Mouse (Mus musculus) right cerebral cortex, postnatal 14 days (tissue): ENCODE measurements at regions not wholly inside any gene's neighbourhood (a gene's known extent, or its start where the extent isn't known, plus 50 kb on each side); places are given as distances from the start of the nearest gene placed in this dataset.

Experiments used
- DNase-seq: peaks from one replicate; pipeline ENCODE4 v3.0.0; 2022

DNA sequence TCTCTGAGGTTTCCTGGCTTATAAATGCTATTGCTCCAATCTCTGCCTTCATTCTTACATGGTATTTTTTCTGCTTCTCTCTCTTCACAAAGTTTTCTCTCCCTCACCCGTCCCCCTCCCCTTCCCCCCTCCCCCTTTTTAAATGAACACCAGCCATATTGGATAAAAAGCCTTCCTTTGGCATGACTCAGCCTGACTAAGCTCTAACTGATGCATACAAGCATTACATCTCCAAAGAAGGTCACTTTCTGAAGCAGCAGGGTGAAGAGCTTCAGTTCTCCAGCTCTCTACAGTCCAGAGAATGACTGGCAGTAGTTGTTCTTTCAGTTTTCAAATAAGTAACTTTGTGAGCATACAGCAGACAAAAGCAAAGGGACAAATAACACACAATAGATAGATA lies 244.4 kb downstream of the Ttc32 start:
- DNase-seq: no peak

DNA sequence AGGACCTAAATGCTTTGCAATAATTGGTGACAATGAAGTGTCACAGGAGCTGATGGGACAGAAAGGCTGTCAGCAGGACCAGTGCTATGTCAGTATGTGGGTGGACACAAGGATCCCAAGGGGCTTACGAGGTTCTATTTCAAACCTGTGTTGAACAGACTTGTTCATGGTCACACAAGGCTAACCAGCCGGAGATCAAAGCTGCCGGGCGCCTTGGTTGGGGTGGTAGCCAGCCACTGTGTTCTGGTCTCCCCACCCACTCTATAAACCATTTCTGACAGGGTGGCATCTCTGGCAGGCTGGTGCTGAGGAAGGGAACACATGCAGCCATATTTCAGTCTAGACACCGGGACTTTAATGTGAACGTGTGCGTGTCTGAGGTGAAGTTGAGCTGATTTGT lies 245.9 kb downstream of the Ttc32 start:
- no peak for DNase-seq

DNA sequence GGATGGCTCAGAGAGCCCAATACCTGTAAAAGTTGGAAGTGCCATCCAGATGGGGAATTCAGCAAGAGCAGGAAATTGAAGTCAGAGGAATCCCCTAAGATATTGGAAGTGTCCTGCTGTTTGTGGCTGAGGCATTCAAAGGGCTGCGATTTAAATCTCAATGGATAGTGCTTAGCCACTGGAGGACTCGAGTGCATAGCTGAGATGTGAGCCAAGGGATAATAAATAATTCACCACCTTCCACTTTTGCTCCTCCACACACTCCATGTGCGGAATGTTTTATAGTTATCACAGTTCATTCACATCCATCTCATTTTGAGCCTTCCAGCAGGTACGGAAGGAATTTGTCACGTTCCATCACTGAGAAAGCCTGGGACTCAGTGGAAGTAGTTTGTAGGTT lies 248.9 kb downstream of the Ttc32 start:
- no peak for DNase-seq

DNA sequence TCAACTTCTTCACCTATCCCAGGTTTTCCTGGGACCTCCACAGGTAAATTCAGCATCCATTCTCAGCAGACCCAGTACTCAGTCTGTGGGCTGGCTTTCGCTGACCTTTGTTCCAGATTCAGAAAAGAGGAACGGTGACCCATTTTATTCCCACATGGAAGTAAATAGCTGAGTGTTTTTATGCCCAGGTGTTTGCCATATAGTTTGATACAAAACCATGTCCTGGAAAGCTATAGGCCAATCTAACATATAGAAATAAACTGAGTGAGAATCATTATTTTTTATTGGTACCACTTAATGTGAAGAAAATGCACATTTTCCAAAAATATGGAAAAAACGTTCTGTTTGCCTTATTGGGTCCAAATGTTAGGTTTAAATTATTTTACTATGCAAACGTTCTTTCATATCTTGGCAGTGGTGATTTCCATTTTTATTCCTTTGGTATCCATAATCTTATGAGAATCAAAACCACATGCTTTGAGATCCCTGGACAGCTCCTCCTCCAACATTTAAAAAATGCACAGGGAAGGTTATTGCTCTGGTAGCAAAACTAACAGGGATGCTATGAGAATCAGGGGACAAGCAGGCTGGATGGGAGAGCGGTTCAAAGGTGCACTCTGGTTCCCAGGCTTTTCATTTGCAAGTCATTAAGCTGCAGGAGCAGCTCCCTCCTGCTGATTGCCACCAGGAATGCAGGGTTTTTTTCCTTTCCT lies 250.3 kb downstream of the Ttc32 start:
- no peak for DNase-seq

DNA sequence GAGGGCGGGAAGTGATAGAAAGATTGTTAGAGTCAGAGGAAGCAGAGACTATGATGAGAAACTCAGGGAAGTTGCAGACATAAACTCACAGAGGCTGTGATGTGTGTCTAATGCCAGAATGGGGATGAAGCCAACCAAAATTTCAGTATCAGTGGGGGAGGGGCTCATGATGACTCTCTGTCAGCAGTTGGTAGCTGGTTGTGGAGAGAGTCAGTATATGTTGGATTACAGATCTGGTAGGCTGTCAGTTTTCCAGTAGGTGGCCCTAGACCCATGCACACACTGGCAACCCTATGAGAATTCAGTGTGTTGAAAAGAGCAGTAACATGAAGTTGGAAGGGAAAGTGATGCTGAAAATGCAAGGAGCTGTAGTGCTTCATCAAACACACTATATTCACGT lies 257.5 kb downstream of the Ttc32 start:
- no peak for DNase-seq

DNA sequence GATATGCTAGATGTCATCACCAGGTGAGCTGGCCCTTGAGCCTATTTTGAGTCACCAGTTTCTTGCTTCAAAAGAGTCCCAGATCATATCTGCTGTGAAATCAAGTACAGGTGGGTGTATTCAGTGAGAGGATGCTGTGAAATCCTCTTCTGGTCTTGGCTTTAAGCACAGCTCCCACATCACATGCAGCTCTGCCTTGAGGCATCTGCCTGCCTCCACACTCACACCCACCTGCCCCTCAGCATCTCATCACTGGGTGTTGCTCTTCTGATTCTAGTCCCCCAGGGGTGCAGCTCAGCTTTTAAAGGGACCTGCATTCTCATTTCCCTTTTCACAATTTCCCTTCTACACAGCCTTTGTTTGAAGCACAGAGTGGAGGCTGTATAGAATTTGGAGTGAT lies 262.9 kb downstream of the Ttc32 start:
- peak; percentile 8 for DNase-seq

DNA sequence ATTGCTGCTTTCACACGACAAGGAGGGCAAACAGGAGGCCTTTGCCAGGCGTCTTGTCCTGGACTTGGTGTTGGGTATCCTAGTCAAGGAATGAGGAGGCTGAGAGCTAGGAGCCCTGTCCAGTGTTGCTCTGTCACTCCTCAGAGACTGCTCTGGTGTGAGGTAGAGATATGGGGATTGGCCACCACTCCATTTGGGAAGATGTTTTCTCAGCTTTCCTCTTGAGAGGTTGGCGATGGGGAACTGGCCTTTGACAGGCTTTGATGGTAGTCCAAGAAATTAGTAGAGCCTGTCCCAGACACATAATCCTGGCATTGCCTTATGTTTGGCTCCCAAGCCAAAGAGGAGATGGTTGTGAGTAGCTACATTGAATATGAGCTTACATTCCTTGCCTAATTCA lies 265.4 kb downstream of the Ttc32 start:
- no peak for DNase-seq

DNA sequence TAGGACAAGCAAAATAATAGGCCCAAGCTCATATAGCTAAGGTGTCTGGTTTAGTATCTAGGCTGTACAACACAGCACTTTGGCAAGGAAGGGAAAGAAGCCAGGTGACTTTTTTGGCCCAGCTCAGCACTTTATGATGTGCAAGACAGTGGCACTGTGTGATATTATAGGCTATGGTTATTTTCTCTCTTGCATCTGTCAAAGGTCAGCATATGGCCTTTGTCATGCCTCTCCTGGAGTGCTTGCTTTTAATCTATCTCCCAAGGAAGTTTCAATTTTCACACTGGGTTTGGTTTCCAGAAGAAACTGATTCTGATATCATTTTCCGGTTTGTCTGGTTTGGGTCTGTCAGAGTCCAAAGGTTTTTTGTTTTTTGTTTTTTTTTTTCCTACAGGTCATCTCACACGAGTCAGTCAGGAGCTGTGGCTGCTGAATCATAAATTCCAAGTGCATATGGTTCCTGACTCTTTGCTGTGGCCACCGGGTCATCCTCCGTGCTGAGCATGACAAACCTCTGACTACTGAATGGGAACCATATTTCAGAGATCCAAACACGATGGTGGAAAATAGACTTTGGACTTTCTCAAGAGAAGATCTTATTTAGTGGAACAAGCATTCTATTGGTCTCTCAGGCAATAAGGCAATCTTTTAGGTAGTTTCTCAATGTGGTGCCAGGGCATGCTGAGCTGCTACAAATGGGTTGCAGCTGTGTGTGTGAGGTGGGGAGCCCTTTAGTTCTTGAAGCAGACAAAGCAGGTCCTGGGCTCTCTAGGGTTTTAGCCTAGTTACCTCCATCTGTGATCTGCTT lies 269.3 kb downstream of the Ttc32 start:
- DNase-seq: no peak

DNA sequence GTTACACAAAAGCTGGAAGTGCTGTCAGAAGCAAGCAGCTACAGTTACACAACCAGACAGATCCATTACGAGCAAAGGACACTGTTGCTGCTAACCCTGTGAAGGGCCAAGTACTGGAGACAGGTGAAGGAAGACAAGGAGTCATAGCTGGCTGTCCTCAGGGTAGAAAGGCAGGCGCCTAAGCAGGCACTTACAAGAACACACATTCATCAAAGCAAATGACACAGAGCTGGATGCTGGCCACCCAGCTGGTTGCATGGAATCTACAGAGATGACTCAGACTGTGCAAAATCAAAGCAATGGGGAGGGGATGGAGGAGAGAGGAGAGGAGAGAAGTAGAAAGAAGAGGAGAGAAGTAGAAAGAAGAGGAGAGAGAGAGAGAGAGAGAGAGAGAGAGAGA lies 265.8 kb upstream of the Osr1 start:
- DNase-seq: peak; percentile 6

DNA sequence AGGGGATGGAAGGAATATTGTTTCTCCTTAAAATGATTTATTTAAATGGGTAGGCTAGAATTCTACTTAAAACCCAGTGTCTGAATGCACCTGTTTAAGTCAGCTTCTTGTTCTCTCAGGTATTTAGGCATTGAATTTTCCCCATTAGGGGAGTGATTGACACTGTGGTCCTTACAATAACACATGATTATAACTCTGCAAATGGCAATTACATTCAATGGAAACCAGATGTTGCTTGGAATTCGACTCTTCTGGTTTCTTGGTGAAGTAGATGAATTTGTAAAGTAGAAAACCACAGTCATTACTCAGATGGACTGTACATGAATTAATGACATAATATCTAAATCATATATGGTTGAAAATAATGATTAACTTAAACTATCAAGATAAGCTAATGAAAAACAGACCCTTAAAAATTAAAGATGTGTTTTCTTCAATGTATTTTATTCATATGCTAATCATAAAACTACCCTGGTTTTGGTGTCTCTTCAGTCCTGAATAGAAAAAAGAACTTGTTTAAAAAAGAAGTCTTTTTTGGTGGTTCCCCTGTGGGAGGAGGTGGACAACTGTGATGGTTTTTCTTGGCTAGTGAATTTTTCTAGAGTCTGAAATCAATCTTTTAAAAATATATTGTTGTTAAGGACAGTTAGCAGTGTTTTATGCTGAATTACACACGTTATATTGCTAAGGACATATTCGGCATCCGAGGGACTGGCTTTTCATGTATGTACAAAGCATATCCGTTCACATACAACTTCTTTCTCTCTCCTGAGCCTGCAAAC lies 231.8 kb upstream of the Osr1 start:
- DNase-seq: no peak

DNA sequence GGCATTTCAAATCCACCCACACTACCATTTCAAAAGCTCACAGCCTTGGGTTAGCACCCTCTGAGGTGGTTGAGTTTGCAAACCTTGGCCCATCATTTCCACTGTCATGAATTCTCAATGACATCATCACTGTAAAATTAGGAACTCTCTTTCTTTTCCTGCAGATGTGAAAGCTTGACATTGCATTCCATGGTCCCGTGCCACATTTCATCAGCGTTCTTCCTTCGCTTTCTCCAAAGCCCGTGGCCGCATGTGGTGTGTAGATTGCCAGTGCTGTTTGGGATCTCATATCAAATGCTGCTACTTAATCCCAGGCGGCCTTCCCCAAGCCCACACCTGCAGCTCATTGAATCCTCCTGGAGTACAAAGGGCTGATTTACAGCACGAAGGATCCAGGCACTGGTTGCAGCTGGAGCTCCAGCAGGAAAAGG lies 231.1 kb upstream of the Osr1 start:
- DNase-seq: no peak

DNA sequence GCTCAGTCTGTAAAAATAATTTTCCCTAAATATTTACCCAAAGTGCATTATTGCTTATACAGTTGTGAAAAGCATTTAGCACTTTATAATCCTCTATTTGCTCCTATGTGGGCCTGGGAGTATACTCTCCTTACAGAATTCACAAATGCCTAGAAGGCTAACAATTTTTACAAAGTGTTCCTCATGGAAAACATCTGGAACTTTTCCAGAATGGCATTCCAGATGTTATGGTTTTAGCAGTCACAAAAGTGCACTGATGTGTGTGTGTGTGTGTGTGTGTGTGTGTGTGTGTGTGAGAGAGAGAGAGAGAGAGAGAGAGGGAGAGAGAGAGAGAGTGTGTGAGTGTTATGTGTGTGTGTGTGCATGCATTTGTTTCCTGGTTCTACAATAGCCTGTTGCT lies 229.1 kb upstream of the Osr1 start:
- DNase-seq: no peak

DNA sequence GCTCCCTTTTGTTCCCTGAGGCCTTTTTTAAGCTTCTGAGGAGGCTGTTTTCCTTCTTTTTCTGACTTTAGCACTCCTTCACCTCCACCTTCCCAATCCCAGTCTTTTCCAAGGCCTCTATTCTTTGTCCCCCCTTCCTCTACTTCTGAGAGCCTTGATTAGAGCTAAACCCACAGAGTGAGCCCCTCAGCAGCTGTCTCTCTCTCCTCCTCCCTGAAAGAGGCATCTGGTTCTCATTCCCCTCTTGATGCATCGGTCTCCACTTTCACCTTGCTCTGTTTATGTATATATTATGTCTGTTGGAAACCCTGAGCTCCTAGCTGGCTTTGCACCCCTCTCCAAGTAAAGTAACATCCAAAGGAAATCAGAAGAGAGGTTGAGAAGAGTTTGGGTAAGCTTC lies 224.6 kb upstream of the Osr1 start:
- DNase-seq: no peak

DNA sequence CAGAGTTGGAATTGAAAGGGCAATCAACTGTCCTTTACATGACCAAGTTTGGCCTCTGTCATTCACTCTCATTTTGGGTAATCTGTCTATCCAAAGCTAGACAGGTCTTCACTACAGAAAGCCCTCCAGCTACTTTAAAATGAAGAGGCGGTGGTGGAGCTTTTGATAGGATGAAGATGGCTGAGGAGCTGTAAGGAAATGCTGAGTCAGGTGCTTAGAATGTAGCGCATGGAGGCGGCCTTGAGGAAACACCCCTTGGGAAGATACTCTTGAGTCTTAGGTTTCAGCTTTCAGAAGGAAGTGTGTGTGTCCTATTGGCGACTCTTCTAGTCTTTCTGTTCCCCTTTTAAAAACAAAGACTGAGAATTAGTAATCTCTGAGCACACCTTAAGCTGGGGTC lies 214.4 kb upstream of the Osr1 start:
- no peak for DNase-seq

DNA sequence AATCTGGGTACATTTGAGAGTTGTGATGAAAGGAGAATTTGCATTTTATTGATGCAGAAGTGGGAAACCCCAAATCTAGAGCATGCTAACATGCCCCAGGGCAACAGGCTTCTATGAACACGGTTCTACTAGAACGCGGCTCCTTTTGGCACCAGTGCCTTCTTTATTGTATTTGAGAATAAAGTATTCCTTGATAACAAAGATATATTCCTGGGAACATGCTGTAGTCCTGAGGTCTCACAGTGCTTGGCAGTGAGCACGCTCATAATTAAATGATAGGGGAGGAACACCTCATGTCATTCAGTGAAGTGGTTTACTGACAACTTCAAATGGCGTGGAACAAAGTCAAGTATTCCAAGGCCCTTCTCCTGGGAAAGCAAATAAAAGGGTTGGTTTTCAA lies 212.1 kb upstream of the Osr1 start:
- DNase-seq: no peak

DNA sequence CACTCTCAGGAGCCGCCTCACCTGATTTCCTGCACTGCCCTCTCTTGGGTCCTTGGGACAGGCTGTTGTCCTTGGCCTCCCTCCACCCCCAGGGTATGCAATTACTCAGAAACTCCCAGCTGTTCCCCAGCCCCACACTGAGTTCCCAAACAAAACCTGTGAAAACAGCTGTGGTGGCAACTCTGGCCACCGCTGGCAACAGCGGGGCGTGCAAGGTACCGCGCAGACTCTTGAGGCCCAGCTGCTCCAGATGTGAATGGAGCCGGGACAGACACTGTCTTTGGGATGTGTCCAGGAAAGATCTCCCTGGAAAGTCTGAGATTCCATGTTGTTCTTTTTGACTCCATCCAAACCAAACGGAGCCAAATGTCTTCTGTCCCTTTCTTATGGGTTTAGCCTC lies 211.0 kb upstream of the Osr1 start:
- DNase-seq: no peak

DNA sequence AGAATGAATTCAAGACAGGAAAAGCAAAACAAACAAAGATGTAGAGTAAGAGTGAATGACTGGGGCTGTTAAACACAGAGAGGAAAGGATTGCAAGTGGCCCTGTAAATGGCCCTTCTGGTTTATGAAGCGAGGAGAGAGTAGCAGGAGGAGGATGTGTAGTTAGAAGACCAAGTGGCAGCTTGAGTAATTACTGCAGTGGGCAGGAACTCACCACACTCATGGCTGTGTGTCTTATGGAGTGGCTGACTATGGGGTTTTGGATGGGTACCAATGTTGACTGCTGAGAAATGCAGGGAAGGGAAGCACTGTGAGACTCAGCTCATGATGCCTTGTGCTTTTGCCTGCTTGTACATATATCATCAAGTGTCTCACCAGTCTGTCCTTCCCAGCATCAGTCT lies 204.0 kb upstream of the Osr1 start:
- no peak for DNase-seq

DNA sequence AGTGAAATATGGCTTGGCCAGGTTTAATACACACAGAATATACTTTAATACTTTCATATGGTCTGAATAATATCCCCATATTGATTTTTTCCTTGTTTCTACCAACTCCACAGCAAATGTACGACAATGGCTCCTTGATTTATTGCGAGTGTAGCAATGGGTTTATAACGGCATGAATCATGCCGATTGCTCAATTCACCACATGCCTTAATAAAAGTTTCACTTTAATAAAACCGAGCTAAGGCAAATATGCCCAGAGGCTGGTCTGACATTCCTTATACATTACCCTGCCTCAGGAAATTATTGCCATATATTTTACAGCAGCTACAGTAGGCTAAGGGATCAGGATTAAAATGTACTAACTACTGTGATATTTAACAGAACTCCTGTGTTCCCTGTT lies 201.2 kb upstream of the Osr1 start:
- no peak for DNase-seq

DNA sequence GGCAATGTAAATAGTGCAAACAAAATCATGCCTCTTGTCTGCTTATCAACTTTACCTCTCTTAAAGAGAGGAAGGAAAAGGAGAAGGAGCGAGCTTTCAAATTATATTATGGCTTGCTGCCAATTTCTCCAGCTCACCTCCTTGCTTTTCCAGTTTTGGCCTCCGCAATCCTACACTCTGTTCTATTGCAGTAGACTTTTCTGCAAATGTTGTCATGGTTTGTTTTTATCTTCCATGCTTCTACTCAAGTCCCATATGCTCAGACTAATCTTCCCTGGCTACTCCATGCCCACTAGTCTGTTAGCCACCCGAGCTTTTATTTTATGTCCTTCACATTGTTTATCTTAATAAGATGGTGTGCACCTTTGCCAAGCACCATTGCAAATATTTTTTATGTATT lies 168.0 kb upstream of the Osr1 start:
- no peak for DNase-seq

DNA sequence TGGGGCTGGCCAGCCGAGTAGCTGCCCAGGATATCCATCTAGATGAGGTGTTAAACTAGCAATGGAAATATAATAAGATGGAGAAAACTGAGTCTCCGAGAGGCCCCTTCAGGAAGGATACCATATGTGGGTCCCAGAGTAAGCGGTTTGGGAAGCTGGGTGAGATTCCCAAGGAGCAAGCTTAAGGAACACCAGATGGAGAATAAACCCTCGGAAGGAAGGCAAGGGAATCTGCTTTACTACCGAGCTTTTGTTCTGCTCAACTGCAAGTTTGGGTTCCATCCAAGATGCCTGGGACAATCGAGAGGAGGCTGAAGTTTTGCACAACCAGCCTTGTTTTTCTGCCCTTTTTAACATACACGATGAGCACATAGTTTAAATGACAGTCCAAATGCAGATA lies 164.9 kb upstream of the Osr1 start:
- DNase-seq: no peak

DNA sequence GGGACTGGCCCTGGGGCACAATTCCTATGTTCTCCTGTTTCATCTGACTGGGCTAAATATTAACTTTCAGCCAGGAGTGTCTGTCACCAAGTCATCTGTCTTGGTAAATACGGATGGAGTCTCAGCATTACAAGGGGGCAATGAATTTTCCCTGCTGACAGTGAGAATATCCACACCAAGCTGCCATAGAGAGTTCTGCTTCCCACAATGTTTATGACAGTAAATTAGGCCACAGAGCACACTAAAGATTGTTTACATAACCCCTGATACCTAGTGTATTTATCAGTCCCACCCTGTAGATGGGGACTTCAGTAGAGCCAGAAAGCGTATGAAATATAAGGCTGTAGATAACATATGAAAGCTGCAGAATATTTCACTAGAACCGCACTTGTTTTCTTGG lies 150.6 kb upstream of the Osr1 start:
- DNase-seq: no peak

DNA sequence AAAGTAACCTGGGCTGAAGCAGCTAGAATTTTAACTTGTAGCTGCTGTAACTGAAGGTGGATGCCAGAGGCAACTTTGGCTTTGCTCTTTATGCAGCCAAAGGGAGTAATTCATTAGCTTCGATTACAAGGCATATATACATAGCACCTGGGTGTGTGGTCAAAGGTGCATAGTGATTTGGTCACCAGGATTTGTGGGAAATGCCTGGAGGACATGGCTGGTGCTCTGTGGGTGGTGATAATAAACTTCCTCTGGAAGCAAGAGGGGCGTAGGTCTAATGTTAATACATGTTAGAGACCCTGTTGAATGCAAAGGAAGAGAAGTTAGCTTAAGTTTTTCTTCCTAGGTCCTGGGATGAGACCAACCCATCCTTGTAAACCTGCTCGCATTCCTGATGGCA lies 139.3 kb upstream of the Osr1 start:
- DNase-seq: no peak

DNA sequence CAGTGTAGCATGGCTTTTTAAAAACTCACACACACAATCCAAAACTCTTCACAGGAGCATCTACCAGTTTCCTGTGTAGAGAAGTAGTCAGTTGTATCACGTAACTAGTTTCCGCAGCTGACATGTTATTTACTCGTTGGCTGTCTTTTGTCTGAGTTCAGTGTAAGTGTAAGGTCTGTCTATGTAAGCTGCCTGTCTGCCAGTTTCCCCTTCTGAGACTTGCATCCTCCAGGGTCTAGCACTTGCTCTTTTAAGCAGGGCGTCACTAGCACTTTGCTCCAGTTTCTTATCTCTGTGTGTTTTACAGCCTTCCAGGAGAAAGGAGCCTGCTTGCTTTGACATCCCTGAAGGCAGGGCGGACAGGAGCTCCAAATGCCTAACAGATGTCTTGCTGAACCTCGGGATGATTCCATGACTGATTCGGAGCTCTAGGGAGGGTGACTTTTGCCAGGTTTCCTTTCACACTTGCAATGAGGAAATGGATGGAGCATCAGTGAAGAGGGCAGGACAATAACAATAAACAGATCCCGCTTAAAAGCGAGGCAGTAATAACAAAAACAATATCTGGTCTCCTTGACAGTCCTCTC lies 131.2 kb upstream of the Osr1 start:
- DNase-seq: no peak

DNA sequence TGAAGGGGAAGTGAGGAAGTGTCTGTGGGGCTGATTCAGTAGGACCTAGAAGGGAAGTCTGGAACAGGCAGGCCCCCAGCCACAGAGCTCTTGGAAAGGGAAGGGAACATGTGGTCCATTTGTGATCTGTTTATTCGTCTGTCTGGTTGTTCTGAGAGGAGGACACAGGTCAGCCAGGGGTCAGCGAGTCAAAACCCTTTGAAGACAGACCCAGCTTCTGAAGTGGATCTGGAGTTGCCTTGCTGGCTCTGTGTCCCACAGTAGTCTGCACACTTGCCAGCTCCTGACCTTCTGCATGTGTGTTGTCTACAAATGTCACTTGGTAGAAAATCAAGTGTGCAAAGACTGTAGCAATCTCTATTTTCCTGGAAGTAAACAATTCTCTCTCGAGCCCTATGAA lies 119.3 kb upstream of the Osr1 start:
- no peak for DNase-seq
